19 mouse cellular contexts compared by ENCODE assay signal in genomic region chr6:83145805-83146204, GRCm38 (mm10). TPM values are rescaled to one million over a fixed set of nuclear protein-coding genes. Genes with fewer than 3 reads are reported as not detected.
DNase-seq lines count a peak whose midpoint lies in the region; ATAC-seq and TF ChIP-seq lines count a peak whose summit lies in the region.
"Had no signal": no experiment of that assay in that cellular context is flagged by ENCODE, and none has a peak within 500 bp of the region (broad histone marks: within the 10 kb centered on the region; RNA-seq: fewer than 3 reads in every experiment).

No protein-coding gene starts in this region.

- no peak for DNase-seq in heart, postnatal 10 days
- no peak for DNase-seq in layer of hippocampus, adult 2 months (ENCODE audit: low spot score in 2 of 2)
- no peak for DNase-seq in layer of hippocampus, postnatal 10 days (ENCODE audit: low spot score in 2 of 2)
- DNase-seq in brain, adult 2 months (ENCODE audit: low read depth, low spot score), result peak; percentile 55
- no peak for DNase-seq in spleen, postnatal 14 days (ENCODE audit: low spot score in 2 of 2)
- no peak for DNase-seq in forebrain, embryonic 11.5 days (ENCODE audit: low spot score)
- DNase-seq: adrenal gland, postnatal 36 days; cerebellum, postnatal 25 days; forebrain, postnatal 0 days; gastrocnemius, postnatal 36 days; right cerebral cortex, postnatal 4 days; thymus, postnatal 25 days had no signal

- 0 out of 2 replicates have a peak overlapping the region, but pooled peaks have one; percentile 33 for H3K27ac ChIP-seq in heart, embryonic 12.5 days (ENCODE audit: poor library complexity, severe bottlenecking)
- peak overlapping the region; percentile 58; the same call in 1 of the 2 replicates for H3K27ac ChIP-seq in layer of hippocampus, adult 2 months
- peak overlapping the region; percentile 58; the same call in 1 of the 2 replicates for H3K27ac ChIP-seq in limb, embryonic 13.5 days
- H3K27ac ChIP-seq in forebrain, embryonic 11.5 days (ENCODE audit: low read depth, low read length), result no peak overlapping the region
- H3K27ac ChIP-seq: embryonic facial prominence, embryonic 15.5 days; liver, embryonic 14.5 days; macrophage; midbrain, embryonic 15.5 days had no signal

- H3K36me3 ChIP-seq in heart, embryonic 12.5 days, result peaks cover 47% of the 10 kb centered on the region
- H3K36me3 ChIP-seq in limb, embryonic 13.5 days, result peaks cover 62% of the 10 kb centered on the region
- H3K36me3 ChIP-seq in forebrain, embryonic 11.5 days (ENCODE audit: control insufficient read depth, insufficient read depth, low read length), result no peaks in the 10 kb centered on the region; the same call in 1 of the 2 replicates
- H3K36me3 ChIP-seq: midbrain, embryonic 15.5 days had no signal

- no peaks in the 10 kb centered on the region for H3K9me3 ChIP-seq in heart, embryonic 12.5 days (replicated peaks)
- H3K9me3 ChIP-seq in limb, embryonic 13.5 days, result no peaks in the 10 kb centered on the region
- no peaks in the 10 kb centered on the region for H3K9me3 ChIP-seq in forebrain, embryonic 11.5 days (ENCODE audit: control insufficient read depth, low read length)
- H3K9me3 ChIP-seq: embryonic facial prominence, embryonic 15.5 days; midbrain, embryonic 15.5 days had no signal

- 0 out of 2 replicates have a peak overlapping the region, but pooled peaks have one; percentile 15 for H3K9ac ChIP-seq in heart, embryonic 12.5 days
- H3K9ac ChIP-seq in limb, embryonic 13.5 days, result peak overlapping the region; percentile 31; the same call in 1 of the 2 replicates
- no peak overlapping the region; the same call in 1 of the 2 replicates for H3K9ac ChIP-seq in forebrain, embryonic 11.5 days (ENCODE audit: low read length)
- H3K9ac ChIP-seq: embryonic facial prominence, embryonic 15.5 days; forebrain, postnatal 0 days; liver, embryonic 14.5 days; midbrain, embryonic 15.5 days had no signal

- H3K27me3 ChIP-seq in heart, embryonic 12.5 days (replicated peaks), result no peaks in the 10 kb centered on the region
- H3K27me3 ChIP-seq in limb, embryonic 13.5 days, result no peaks in the 10 kb centered on the region
- no peaks in the 10 kb centered on the region for H3K27me3 ChIP-seq in forebrain, embryonic 11.5 days (ENCODE audit: control insufficient read depth, insufficient read depth, low read length)
- H3K27me3 ChIP-seq: embryonic facial prominence, embryonic 15.5 days; midbrain, embryonic 15.5 days had no signal

- ATAC-seq in heart, embryonic 12.5 days (ENCODE audit: insufficient number of reproducible peaks, low FRiP score), result no peak
- ATAC-seq in limb, embryonic 13.5 days (ENCODE audit: low FRiP score, low read depth), result no peak
- ATAC-seq in forebrain, embryonic 11.5 days (replicated peaks; ENCODE audit: low FRiP score), result no peak
- ATAC-seq: forebrain, postnatal 0 days; inflammation-experienced regulatory T-cells, adult 6 months; midbrain, embryonic 15.5 days had no signal

- H3K4me2 ChIP-seq in heart, embryonic 12.5 days, result no peak overlapping the region
- no peak overlapping the region for H3K4me2 ChIP-seq in limb, embryonic 13.5 days (replicated peaks)
- no peak overlapping the region for H3K4me2 ChIP-seq in forebrain, embryonic 11.5 days (ENCODE audit: low read depth, low read length, severe bottlenecking)
- H3K4me2 ChIP-seq: embryonic facial prominence, embryonic 15.5 days; midbrain, embryonic 15.5 days had no signal

- intact Hi-C loops in heart, postnatal 10 days (cut with DNase I), result no loop called here

- no peak overlapping the region for H3K4me3 ChIP-seq in heart, embryonic 12.5 days
- no peak overlapping the region for H3K4me3 ChIP-seq in layer of hippocampus, adult 2 months
- no peak overlapping the region for H3K4me3 ChIP-seq in limb, embryonic 13.5 days
- no peak overlapping the region for H3K4me3 ChIP-seq in forebrain, embryonic 11.5 days (ENCODE audit: low read depth, low read length)
- H3K4me3 ChIP-seq: embryonic facial prominence, embryonic 15.5 days; midbrain, embryonic 15.5 days had no signal

- H3K4me1 ChIP-seq in heart, embryonic 12.5 days (replicated peaks), result peaks cover 24% of the 10 kb centered on the region
- H3K4me1 ChIP-seq in limb, embryonic 13.5 days, result peaks cover 33% of the 10 kb centered on the region
- peaks cover 8% of the 10 kb centered on the region for H3K4me1 ChIP-seq in forebrain, embryonic 11.5 days (replicated peaks; ENCODE audit: control insufficient read depth, insufficient read depth, low read length)

- 59% methylated on average over 9 of the region's 9 CpGs for WGBS in heart, embryonic 12.5 days
- whole genome bisulfite sequencing in limb, embryonic 13.5 days, result 48% methylated on average over 9 of the region's 9 CpGs
- WGBS in forebrain, embryonic 11.5 days, result 77% methylated on average over 9 of the region's 9 CpGs

- no peak for TF ChIP-seq CTCF in layer of hippocampus, adult 2 months (conservative IDR thresholded peaks at IDR 0.05)

RNA-seq across cellular contexts. Expression of gene Wdr54, which starts 10.4 kb away (rescaled TPM):
- 4.2 and 6.8 TPM in 2 replicates for polyA plus RNA-seq in heart, embryonic 12.5 days (2016; fragmentation: Nextera tagmentation; extraction: Ambion mirVana)
- 1 to 10 TPM; 1.7 to 1.8 TPM for total RNA-seq in heart, postnatal 10 days (2021)
- 10 to 100 TPM; 25.0 to 32.0 TPM for total RNA-seq in layer of hippocampus, adult 2 months (2021)
- total RNA-seq in layer of hippocampus, postnatal 10 days (2021), result 10 to 100 TPM; 21.5 to 28.1 TPM
- 6.9 and 7.4 TPM in 2 replicates for polyA plus RNA-seq in limb, embryonic 13.5 days (2015; fragmentation: Nextera tagmentation; extraction: Ambion mirVana)
- 12.6 and 15.6 TPM in 2 replicates for polyA plus RNA-seq in forebrain, embryonic 11.5 days (2014; fragmentation: Nextera tagmentation; extraction: Ambion mirVana)

RNA-seq across cellular contexts. Expression of gene 1700003E16Rik, which starts 10.4 kb away (rescaled TPM):
- 0.17 and 0.39 TPM in 2 replicates for polyA plus RNA-seq in heart, embryonic 12.5 days (2016; fragmentation: Nextera tagmentation; extraction: Ambion mirVana)
- total RNA-seq in heart, postnatal 10 days (2021), result under 1 TPM in 1 of 2 experiments, not detected in 1; 0.12 TPM
- 10 to 100 TPM; 21.8 to 21.9 TPM for total RNA-seq in layer of hippocampus, adult 2 months (2021)
- 10 to 100 TPM; 20.6 to 22.1 TPM for total RNA-seq in layer of hippocampus, postnatal 10 days (2021)
- polyA plus RNA-seq in limb, embryonic 13.5 days (2015; fragmentation: Nextera tagmentation; extraction: Ambion mirVana), result 3.7 and 3.8 TPM in 2 replicates
- polyA plus RNA-seq in forebrain, embryonic 11.5 days (2014; fragmentation: Nextera tagmentation; extraction: Ambion mirVana), result 1.2 and 1.9 TPM in 2 replicates
- polyA plus RNA-seq: inflammation-experienced regulatory T-cells, adult 6 months had no signal

RNA-seq across cellular contexts. Expression of gene Rtkn, which starts 10.5 kb away (rescaled TPM):
- polyA plus RNA-seq in heart, embryonic 12.5 days (2016; fragmentation: Nextera tagmentation; extraction: Ambion mirVana), result 20.3 and 22.0 TPM in 2 replicates
- 10 to 100 TPM; 10.7 to 11.7 TPM for total RNA-seq in heart, postnatal 10 days (2021)
- 10 to 100 TPM; 80.0 to 84.0 TPM for total RNA-seq in layer of hippocampus, adult 2 months (2021)
- 10 to 100 TPM; 36.2 to 36.5 TPM for total RNA-seq in layer of hippocampus, postnatal 10 days (2021)
- polyA plus RNA-seq in limb, embryonic 13.5 days (2015; fragmentation: Nextera tagmentation; extraction: Ambion mirVana), result 64.7 and 74.1 TPM in 2 replicates
- polyA plus RNA-seq in forebrain, embryonic 11.5 days (2014; fragmentation: Nextera tagmentation; extraction: Ambion mirVana), result 17.8 and 23.0 TPM in 2 replicates

RNA-seq across cellular contexts. Expression of gene Dctn1, which starts 19.9 kb away (rescaled TPM):
- polyA plus RNA-seq in heart, embryonic 12.5 days (2016; fragmentation: Nextera tagmentation; extraction: Ambion mirVana), result 86.9 and 89.0 TPM in 2 replicates
- 100 to 1,000 TPM; 121 to 127 TPM for total RNA-seq in heart, postnatal 10 days (2021)
- total RNA-seq in layer of hippocampus, adult 2 months (2021), result 100 to 1,000 TPM; 400 to 422 TPM
- total RNA-seq in layer of hippocampus, postnatal 10 days (2021), result 100 to 1,000 TPM; 360 to 362 TPM
- 88.9 and 90.3 TPM in 2 replicates for polyA plus RNA-seq in limb, embryonic 13.5 days (2015; fragmentation: Nextera tagmentation; extraction: Ambion mirVana)
- polyA plus RNA-seq in forebrain, embryonic 11.5 days (2014; fragmentation: Nextera tagmentation; extraction: Ambion mirVana), result 99.6 and 104 TPM in 2 replicates

RNA-seq across cellular contexts. Expression of gene Ino80b, which starts 20.6 kb away (rescaled TPM):
- polyA plus RNA-seq in heart, embryonic 12.5 days (2016; fragmentation: Nextera tagmentation; extraction: Ambion mirVana), result 11.1 and 12.1 TPM in 2 replicates
- 10 to 100 TPM; 14.6 to 17.6 TPM for total RNA-seq in heart, postnatal 10 days (2021)
- 10 to 100 TPM; 22.3 to 25.4 TPM for total RNA-seq in layer of hippocampus, adult 2 months (2021)
- 10 to 100 TPM; 21.6 to 22.6 TPM for total RNA-seq in layer of hippocampus, postnatal 10 days (2021)
- 12.4 and 12.8 TPM in 2 replicates for polyA plus RNA-seq in limb, embryonic 13.5 days (2015; fragmentation: Nextera tagmentation; extraction: Ambion mirVana)
- polyA plus RNA-seq in forebrain, embryonic 11.5 days (2014; fragmentation: Nextera tagmentation; extraction: Ambion mirVana), result 20.0 and 27.7 TPM in 2 replicates

Comparison
In these comparisons a context has a peak if more than half of its experiments do, and no peak if none do; other contexts are left out.
1. RNA of gene Wdr54, which starts 10.4 kb away (total RNA-seq): 25.0 to 32.0 TPM in layer of hippocampus, adult 2 months and 21.5 to 28.1 TPM in layer of hippocampus, postnatal 10 days; 1.7 to 1.8 TPM in heart, postnatal 10 days; every median in the first group is over 4 times any median in the second.
2. RNA of gene 1700003E16Rik, which starts 10.4 kb away (total RNA-seq): 20.6 to 22.1 TPM in layer of hippocampus, postnatal 10 days and 21.8 to 21.9 TPM in layer of hippocampus, adult 2 months; 0.12 TPM in heart, postnatal 10 days; every median in the first group is over 10 times any median in the second.